Mouse (Mus musculus): ENCODE data around the gene Rtn2. TPM values are rescaled to one million over a fixed set of nuclear protein-coding genes. Genes with fewer than 3 reads are reported as not detected.

Rtn2 gene
- total RNA-seq (2023): not detected

GRCm38 (mm10) chr7:19282385-19282784, at the start of gene Rtn2:
TSS of gene Rtn2 (plus strand) at chr7:19282624.

GRCm38 (mm10) chr7:19271238-19272172, 10.9 kb upstream of the Rtn2 start, which contains the start of gene Vasp:
TSS of gene Vasp (minus strand) at chr7:19271817.

DNA sequence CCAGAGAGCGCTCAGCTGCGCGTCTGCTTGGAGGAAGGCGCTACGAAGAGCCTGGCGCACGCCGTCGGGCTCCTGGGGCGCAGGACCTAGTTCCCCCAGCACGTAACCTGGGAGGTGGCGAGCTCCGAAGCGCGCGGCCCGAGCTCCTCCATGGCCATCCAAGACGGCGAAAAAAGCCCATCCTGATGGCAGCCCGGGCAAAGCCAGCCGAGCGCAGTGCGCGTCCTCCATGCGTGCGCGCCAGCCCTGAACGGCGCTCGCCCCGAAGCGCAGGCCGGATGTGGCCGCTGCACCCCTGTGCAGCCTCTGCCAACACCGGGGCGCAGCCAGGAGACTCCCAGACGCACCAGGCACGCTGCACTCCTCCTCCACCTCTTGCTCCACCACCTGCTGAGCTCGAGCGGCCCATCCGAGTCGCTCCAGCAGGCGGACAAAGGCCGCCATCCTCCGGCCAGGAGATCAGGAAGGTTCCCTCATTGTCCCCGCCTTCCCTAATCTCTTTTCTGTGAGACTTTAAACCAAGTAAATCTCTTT, 2.8 kb upstream of the Rtn2 start, which contains the start of gene Ppm1n:
Ppm1n (minus strand) TSS at position 484 of the 534 bp plus-strand sequence.

DNA sequence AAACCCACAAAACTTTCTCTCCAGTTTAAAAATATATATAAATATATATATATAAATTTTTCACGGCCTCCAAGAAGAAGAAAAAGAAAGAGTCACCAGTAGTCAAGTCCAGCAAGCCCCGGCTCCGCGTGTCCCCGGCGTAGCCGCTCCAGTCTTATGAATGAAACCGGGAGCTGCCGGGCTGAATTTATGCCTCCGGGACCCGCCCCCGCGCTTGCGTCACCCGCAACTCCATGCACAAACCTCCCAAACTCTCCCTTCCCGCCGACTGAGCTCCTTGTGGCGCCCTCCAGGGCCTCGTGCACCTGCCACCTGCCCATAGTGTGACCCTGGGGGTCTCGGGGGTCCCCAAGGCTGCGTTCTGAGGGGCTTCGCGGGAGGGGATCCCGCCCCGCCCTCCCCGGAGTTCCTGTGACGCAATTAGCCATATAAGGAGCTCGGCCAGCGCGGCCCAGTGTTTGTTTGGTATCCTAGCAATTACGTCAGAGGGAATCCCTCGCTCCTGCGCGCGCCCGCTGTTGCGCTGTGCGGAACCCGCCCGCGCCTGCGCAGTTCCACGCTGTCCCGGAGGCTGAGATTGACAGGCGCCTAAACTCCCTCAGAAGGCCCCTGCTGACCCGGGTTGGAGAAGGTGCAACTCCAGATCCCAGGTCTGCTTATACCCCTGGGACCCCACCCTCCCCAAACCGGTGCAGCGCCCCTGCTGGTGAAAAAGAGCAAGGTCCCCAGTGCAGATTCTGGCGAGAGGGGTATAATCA, 27.6 kb downstream of the Rtn2 start, which contains the start of gene Fosb:
Fosb (minus strand) TSS at position 168 of the 758 bp plus-strand sequence.

GRCm38 (mm10) chr7:19344237-19344847, 61.9 kb downstream of the Rtn2 start, which contains the start of gene Ercc1:
TSS of gene Ercc1 (plus strand) at chr7:19344778.

Other genes with a start within 250 kb of the Rtn2 start
- gene Rsph6a, start 227.9 kb upstream of the Rtn2 start, total RNA-seq (2023): under 1 TPM in 1 of 2 experiments, not detected in 1; 0.58 TPM
- 10 to 100 TPM; 15.1 to 15.8 TPM for gene Dmwd, start 206.4 kb upstream of the Rtn2 start, total RNA-seq (2023)
- gene Dmpk, start 198.8 kb upstream of the Rtn2 start, total RNA-seq (2023): 10 to 100 TPM; 12.2 to 17.9 TPM
- gene Six5, start 188.0 kb upstream of the Rtn2 start, total RNA-seq (2023): under 1 TPM; 0.24 to 0.46 TPM
- not detected for gene Gm4969, start 164.3 kb upstream of the Rtn2 start, total RNA-seq (2023)
- 10 to 100 TPM; 27.1 to 29.2 TPM for gene Fbxo46, start 162.8 kb upstream of the Rtn2 start, total RNA-seq (2023)
- 10 to 100 TPM; 12.3 to 14.1 TPM for gene Qpctl, start 133.3 kb upstream of the Rtn2 start, total RNA-seq (2023)
- 100 to 1,000 TPM in 1 of 2 experiments, 10 to 100 TPM in 1; 89.6 to 100 TPM for gene Snrpd2, start 132.9 kb upstream of the Rtn2 start, total RNA-seq (2023)
- gene Gipr, start 116.5 kb upstream of the Rtn2 start, total RNA-seq (2023): not detected
- gene Eml2, start 106.2 kb upstream of the Rtn2 start, total RNA-seq (2023): 10 to 100 TPM; 20.6 to 35.2 TPM
- gene Gpr4, start 70.1 kb upstream of the Rtn2 start, total RNA-seq (2023): not detected
- 10 to 100 TPM; 37.9 to 54.7 TPM for gene Opa3, start 54.3 kb upstream of the Rtn2 start, total RNA-seq (2023)
- gene Vasp, start 10.8 kb upstream of the Rtn2 start, total RNA-seq (2023): 100 to 1,000 TPM; 403 to 410 TPM
- gene Ppm1n, start 2.6 kb upstream of the Rtn2 start, total RNA-seq (2023): not detected
- gene Fosb, start 27.4 kb downstream of the Rtn2 start, total RNA-seq (2023): 1,000 to 10,000 TPM in 1 of 2 experiments, 100 to 1,000 TPM in 1; 524 to 1,527 TPM
- gene Ercc1, start 62.2 kb downstream of the Rtn2 start, total RNA-seq (2023): 10 to 100 TPM; 64.3 to 66.3 TPM
- 10 to 100 TPM in 1 of 2 experiments, 1 to 10 TPM in 1; 6.7 to 10.7 TPM for gene Cd3eap, start 76.9 kb downstream of the Rtn2 start, total RNA-seq (2023)
- 1 to 10 TPM; 1.4 to 1.9 TPM for gene Ppp1r13l, start 77.1 kb downstream of the Rtn2 start, total RNA-seq (2023)
- gene Ercc2, start 99.4 kb downstream of the Rtn2 start, total RNA-seq (2023): 10 to 100 TPM; 57.0 to 80.3 TPM
- gene Klc3, start 121.5 kb downstream of the Rtn2 start, total RNA-seq (2023): 1 to 10 TPM; 1.9 to 2.2 TPM
- gene Ckm, start 122.2 kb downstream of the Rtn2 start, total RNA-seq (2023): under 1 TPM; 0.44 TPM
- 10 to 100 TPM; 29.5 to 30.7 TPM for gene Mark4, start 176.2 kb downstream of the Rtn2 start, total RNA-seq (2023)
- gene Exoc3l2, start 180.7 kb downstream of the Rtn2 start, total RNA-seq (2023): not detected
- 1 to 10 TPM; 5.8 to 6.5 TPM for gene Bloc1s3, start 225.7 kb downstream of the Rtn2 start, total RNA-seq (2023)
- gene Trappc6a, start 225.8 kb downstream of the Rtn2 start, total RNA-seq (2023): 10 to 100 TPM; 30.2 to 34.6 TPM
- under 1 TPM; 0.55 to 0.62 TPM for gene Nkpd1, start 235.2 kb downstream of the Rtn2 start, total RNA-seq (2023)